Mouse (Mus musculus): ENCODE data around the gene Gfod2. TPM values are rescaled to one million over a fixed set of nuclear protein-coding genes. Genes with fewer than 3 reads are reported as not detected.

Gfod2 gene
- polyA plus RNA-seq, 1 experiment from 2014 or later = 83.3 TPM

- H3K9ac ChIP-seq (replicated peaks; ENCODE audit: low read depth, low read length) = no peak overlapping the region
- ATAC-seq = no peak
- 77% methylated on average over 14 of the region's 14 CpGs for WGBS
- H3K36me3 ChIP-seq (ENCODE audit: control insufficient read depth, insufficient read depth) = no peaks in the 10 kb centered on the region
- H3K4me1 ChIP-seq (replicated peaks; ENCODE audit: control insufficient read depth, insufficient read depth, low read length) = peaks cover 14% of the 10 kb centered on the region
- no peak overlapping the region for H3K4me2 ChIP-seq (ENCODE audit: low read length)
- no peak overlapping the region for H3K27ac ChIP-seq (ENCODE audit: low read length)
- H3K27me3 ChIP-seq (replicated peaks; ENCODE audit: control insufficient read depth, insufficient read depth, low read length) = no peaks in the 10 kb centered on the region
- no peak overlapping the region for H3K4me3 ChIP-seq (replicated peaks; ENCODE audit: low read length)
- no peaks in the 10 kb centered on the region for H3K9me3 ChIP-seq (ENCODE audit: control insufficient read depth, low read length)
These were observed 49.1 kb downstream of the Gfod2 start for GRCm38 (mm10) chr8:105709317-105709716.

GRCm38 (mm10) chr8:105708675-105709074 is 49.8 kb downstream of the Gfod2 start:
- ATAC-seq = no peak

GRCm38 (mm10) chr8:105707498-105708403 is 50.7 kb downstream of the Gfod2 start, which contains the start of the genes 4933405L10Rik and Enkd1:
Gene 4933405L10Rik, plus strand, starts transcription at chr8:105707655.
Gene Enkd1, minus strand, starts transcription at chr8:105708210.
- peaks cover 15% of the 10 kb centered on the region for H3K4me1 ChIP-seq (replicated peaks; ENCODE audit: control insufficient read depth, insufficient read depth, low read length)
- under 1% methylated on average over 53 of the region's 55 CpGs for WGBS
- peak; percentile 81 for ATAC-seq
- H3K36me3 ChIP-seq (ENCODE audit: control insufficient read depth, insufficient read depth) = peaks cover 2% of the 10 kb centered on the region; the same call in 1 of the 2 replicates
- H3K9ac ChIP-seq (replicated peaks; ENCODE audit: low read depth, low read length) = peak within 1 kb of the TSS; percentile 55
- H3K9me3 ChIP-seq (ENCODE audit: control insufficient read depth, low read length) = no peaks in the 10 kb centered on the region
- H3K27ac ChIP-seq (ENCODE audit: low read length) = no peak within 1 kb of the TSS
- H3K4me2 ChIP-seq (ENCODE audit: low read length) = peak within 1 kb of the TSS; percentile 92
- peak within 1 kb of the TSS; percentile 79 for H3K4me3 ChIP-seq (replicated peaks; ENCODE audit: low read length)
- H3K27me3 ChIP-seq (replicated peaks; ENCODE audit: control insufficient read depth, insufficient read depth, low read length) = no peaks in the 10 kb centered on the region

More at GRCm38 (mm10) chr8:105708675-105709074, 49.8 kb downstream of the Gfod2 start:
- no peaks in the 10 kb centered on the region for H3K9me3 ChIP-seq (ENCODE audit: control insufficient read depth, low read length)
- H3K4me1 ChIP-seq (replicated peaks; ENCODE audit: control insufficient read depth, insufficient read depth, low read length) = peaks cover 14% of the 10 kb centered on the region
- 92% methylated on average over 8 of the region's 8 CpGs for WGBS
- H3K36me3 ChIP-seq (ENCODE audit: control insufficient read depth, insufficient read depth) = no peaks in the 10 kb centered on the region
- no peak overlapping the region for H3K9ac ChIP-seq (replicated peaks; ENCODE audit: low read depth, low read length)
- H3K27ac ChIP-seq (ENCODE audit: low read length) = no peak overlapping the region
- H3K4me3 ChIP-seq (replicated peaks; ENCODE audit: low read length) = no peak overlapping the region
- H3K4me2 ChIP-seq (ENCODE audit: low read length) = no peak overlapping the region
- H3K27me3 ChIP-seq (replicated peaks; ENCODE audit: control insufficient read depth, insufficient read depth, low read length) = no peaks in the 10 kb centered on the region

- no peak for ATAC-seq
- no peak overlapping the region for H3K4me3 ChIP-seq (replicated peaks; ENCODE audit: low read length)
These were observed 52.0 kb downstream of the Gfod2 start for GRCm38 (mm10) chr8:105706426-105706825.

GRCm38 (mm10) chr8:105704955-105705354 is 53.5 kb downstream of the Gfod2 start:
- 92% methylated on average over 6 of the region's 6 CpGs for WGBS
- H3K27ac ChIP-seq (ENCODE audit: low read length) = no peak overlapping the region
- no peak overlapping the region for H3K4me2 ChIP-seq (ENCODE audit: low read length)
- no peak overlapping the region for H3K9ac ChIP-seq (replicated peaks; ENCODE audit: low read depth, low read length)
- H3K27me3 ChIP-seq (replicated peaks; ENCODE audit: control insufficient read depth, insufficient read depth, low read length) = no peaks in the 10 kb centered on the region
- H3K4me3 ChIP-seq (replicated peaks; ENCODE audit: low read length) = no peak overlapping the region
- H3K36me3 ChIP-seq (ENCODE audit: control insufficient read depth, insufficient read depth) = peaks cover 2% of the 10 kb centered on the region; the same call in 1 of the 2 replicates
- H3K9me3 ChIP-seq (ENCODE audit: control insufficient read depth, low read length) = no peaks in the 10 kb centered on the region
- H3K4me1 ChIP-seq (replicated peaks; ENCODE audit: control insufficient read depth, insufficient read depth, low read length) = peaks cover 31% of the 10 kb centered on the region
- no peak for ATAC-seq

More at GRCm38 (mm10) chr8:105706426-105706825, 52.0 kb downstream of the Gfod2 start:
- Histone ChIP-seq H3K27me3 (replicated peaks; ENCODE audit: control insufficient read depth, insufficient read depth, low read length) (no peaks in the 10 kb centered on the region), H3K9me3 (ENCODE audit: control insufficient read depth, low read length) (no peaks in the 10 kb centered on the region), H3K9ac (replicated peaks; ENCODE audit: low read depth, low read length) (no peak overlapping the region), H3K4me1 (replicated peaks; ENCODE audit: control insufficient read depth, insufficient read depth, low read length) (peaks cover 26% of the 10 kb centered on the region), H3K36me3 (ENCODE audit: control insufficient read depth, insufficient read depth) (peaks cover 2% of the 10 kb centered on the region; the same call in 1 of the 2 replicates), H3K4me2 (ENCODE audit: low read length) (no peak overlapping the region), H3K27ac (ENCODE audit: low read length) (no peak overlapping the region)
- WGBS = 75% methylated on average over 12 of the region's 12 CpGs

GRCm38 (mm10) chr8:105704146-105704812 is 54.2 kb downstream of the Gfod2 start:
- no peak overlapping the region for H3K4me3 ChIP-seq (replicated peaks; ENCODE audit: low read length)
- 92% methylated on average over 34 of the region's 34 CpGs for WGBS
- no peaks in the 10 kb centered on the region for H3K9me3 ChIP-seq (ENCODE audit: control insufficient read depth, low read length)
- H3K27ac ChIP-seq (ENCODE audit: low read length) = no peak overlapping the region
- H3K4me2 ChIP-seq (ENCODE audit: low read length) = no peak overlapping the region
- no peak overlapping the region for H3K9ac ChIP-seq (replicated peaks; ENCODE audit: low read depth, low read length)
- no peak for ATAC-seq
- H3K4me1 ChIP-seq (replicated peaks; ENCODE audit: control insufficient read depth, insufficient read depth, low read length) = peaks cover 36% of the 10 kb centered on the region
- H3K36me3 ChIP-seq (ENCODE audit: control insufficient read depth, insufficient read depth) = peaks cover 2% of the 10 kb centered on the region; the same call in 1 of the 2 replicates
- H3K27me3 ChIP-seq (replicated peaks; ENCODE audit: control insufficient read depth, insufficient read depth, low read length) = no peaks in the 10 kb centered on the region

- no peak overlapping the region for H3K4me2 ChIP-seq (ENCODE audit: low read length)
- no peak for ATAC-seq
These were observed 55.6 kb downstream of the Gfod2 start for GRCm38 (mm10) chr8:105702731-105703415.

GRCm38 (mm10) chr8:105702001-105702401 is 56.5 kb downstream of the Gfod2 start:
- Histone ChIP-seq H3K4me1 (replicated peaks; ENCODE audit: control insufficient read depth, insufficient read depth, low read length) (peaks cover 27% of the 10 kb centered on the region), H3K36me3 (ENCODE audit: control insufficient read depth, insufficient read depth) (peaks cover 7% of the 10 kb centered on the region; the same call in 1 of the 2 replicates), H3K4me2 (ENCODE audit: low read length) (peak overlapping the region; percentile 95), H3K9me3 (ENCODE audit: control insufficient read depth, low read length) (no peaks in the 10 kb centered on the region), H3K27ac (ENCODE audit: low read length) (peak overlapping the region; percentile 97), H3K27me3 (replicated peaks; ENCODE audit: control insufficient read depth, insufficient read depth, low read length) (no peaks in the 10 kb centered on the region), H3K4me3 (replicated peaks; ENCODE audit: low read length) (peak overlapping the region; percentile 74), H3K9ac (replicated peaks; ENCODE audit: low read depth, low read length) (peak overlapping the region; percentile 55)
- 33% methylated on average over 18 of the region's 18 CpGs for WGBS
- peak; percentile 5 for ATAC-seq

More at GRCm38 (mm10) chr8:105702731-105703415, 55.6 kb downstream of the Gfod2 start:
- Histone ChIP-seq H3K4me3 (replicated peaks; ENCODE audit: low read length) (no peak overlapping the region), H3K9me3 (ENCODE audit: control insufficient read depth, low read length) (no peaks in the 10 kb centered on the region), H3K27ac (ENCODE audit: low read length) (no peak overlapping the region), H3K9ac (replicated peaks; ENCODE audit: low read depth, low read length) (no peak overlapping the region), H3K4me1 (replicated peaks; ENCODE audit: control insufficient read depth, insufficient read depth, low read length) (peaks cover 34% of the 10 kb centered on the region), H3K36me3 (ENCODE audit: control insufficient read depth, insufficient read depth) (peaks cover 4% of the 10 kb centered on the region; the same call in 1 of the 2 replicates), H3K27me3 (replicated peaks; ENCODE audit: control insufficient read depth, insufficient read depth, low read length) (no peaks in the 10 kb centered on the region)
- 91% methylated on average over 24 of the region's 24 CpGs for WGBS

All from forebrain, embryonic 16.5 days (tissue).